Mouse (Mus musculus) ES-Bruce4 (cell line): ENCODE measurements around the gene Cdca4. TPM values are rescaled to one million over a fixed set of nuclear protein-coding genes. Genes with fewer than 3 reads are reported as not detected.

Experiments used
- H3K27ac ChIP-seq: 2 replicates; pipeline ENCODE4 v1.5.1; 2012; ENCODE audit warnings: low read length, inconsistent platforms; ENCODE audit not compliant: insufficient read depth
- H3K27me3 ChIP-seq: 2 replicates; pipeline ENCODE4 v1.6.1; 2012; ENCODE audit warnings: mild to moderate bottlenecking, low read length, inconsistent platforms; ENCODE audit not compliant: control insufficient read depth, poor library complexity, insufficient read depth, severe bottlenecking
- H3K36me3 ChIP-seq: 2 replicates; pipeline ENCODE4 v1.6.1; 2012; ENCODE audit warnings: inconsistent platforms, mild to moderate bottlenecking, low read length, moderate library complexity; ENCODE audit not compliant: control insufficient read depth, poor library complexity, insufficient read depth, severe bottlenecking
- H3K4me1 ChIP-seq: one replicate; pipeline ENCODE4 v1.8.1; 2011; ENCODE audit warnings: low read length; ENCODE audit not compliant: control insufficient read depth, insufficient read depth
- H3K4me3 ChIP-seq: 2 replicates; pipeline ENCODE4 v1.5.1; 2011; ENCODE audit warnings: low read depth, mild to moderate bottlenecking, low read length
- H3K9ac ChIP-seq: 2 replicates; pipeline ENCODE4 v1.6.1; 2012; ENCODE audit warnings: low read depth, mild to moderate bottlenecking, inconsistent platforms; ENCODE audit not compliant: poor library complexity, severe bottlenecking
- H3K9me3 ChIP-seq: replicated peaks from 2 replicates; pipeline ENCODE4 v1.6.1; 2012; ENCODE audit warnings: mild to moderate bottlenecking, low read length, inconsistent platforms; ENCODE audit not compliant: control insufficient read depth, poor library complexity, insufficient read depth, severe bottlenecking
- CTCF ChIP-seq: IDR thresholded peaks from one replicate; pipeline ENCODE4 v1.8.1; 2011; ENCODE audit warnings: low read depth, low read length
- EP300 ChIP-seq: IDR thresholded peaks from 2 replicates; pipeline ENCODE4 v1.6.1; 2011; ENCODE audit warnings: low read depth, low read length; ENCODE audit not compliant: insufficient read depth
- POLR2A ChIP-seq: IDR thresholded peaks from one replicate; pipeline ENCODE4 v1.8.1; 2011; ENCODE audit warnings: low read length; ENCODE audit not compliant: insufficient read depth
- polyA plus RNA-seq: library from polyadenylated mRNA; stranded (reverse); fragments of >200 nt; gene quantifications from 2 replicates; pipeline ENCODE4 v1.2.4, GENCODE M21; 2011; ENCODE audit warnings: low read depth; ENCODE audit not compliant: missing spikeins, insufficient read depth, insufficient read length

Gene Cdca4
- polyA plus RNA-seq, 1 experiment: 59.1 TPM

DNA sequence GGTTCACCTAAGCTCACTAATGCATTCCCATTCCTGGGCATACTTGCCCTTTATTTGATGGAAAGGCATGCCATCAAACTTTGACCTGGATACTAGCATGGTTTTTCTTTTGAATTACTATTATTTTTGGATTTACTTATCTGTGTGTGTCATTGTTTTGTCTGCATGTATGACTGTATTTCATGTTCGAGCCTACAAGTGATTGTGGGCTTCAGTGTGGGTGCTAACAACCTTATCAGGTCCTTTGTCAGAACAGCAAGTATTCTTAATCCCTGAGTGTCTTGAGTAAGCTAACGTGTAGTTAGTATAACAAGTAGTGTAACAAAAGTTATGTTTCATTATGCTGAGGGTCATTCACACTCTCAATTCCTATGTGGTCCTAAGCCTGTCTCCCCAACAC, 918 bp upstream of the Cdca4 start:
- Histone ChIP-seq H3K27ac (0 out of 2 replicates have a peak overlapping the region, but pooled peaks have one; percentile 13), H3K36me3 (peaks cover 29% of the 10 kb centered on the region), H3K9ac (peak overlapping the region; percentile 79)

DNA sequence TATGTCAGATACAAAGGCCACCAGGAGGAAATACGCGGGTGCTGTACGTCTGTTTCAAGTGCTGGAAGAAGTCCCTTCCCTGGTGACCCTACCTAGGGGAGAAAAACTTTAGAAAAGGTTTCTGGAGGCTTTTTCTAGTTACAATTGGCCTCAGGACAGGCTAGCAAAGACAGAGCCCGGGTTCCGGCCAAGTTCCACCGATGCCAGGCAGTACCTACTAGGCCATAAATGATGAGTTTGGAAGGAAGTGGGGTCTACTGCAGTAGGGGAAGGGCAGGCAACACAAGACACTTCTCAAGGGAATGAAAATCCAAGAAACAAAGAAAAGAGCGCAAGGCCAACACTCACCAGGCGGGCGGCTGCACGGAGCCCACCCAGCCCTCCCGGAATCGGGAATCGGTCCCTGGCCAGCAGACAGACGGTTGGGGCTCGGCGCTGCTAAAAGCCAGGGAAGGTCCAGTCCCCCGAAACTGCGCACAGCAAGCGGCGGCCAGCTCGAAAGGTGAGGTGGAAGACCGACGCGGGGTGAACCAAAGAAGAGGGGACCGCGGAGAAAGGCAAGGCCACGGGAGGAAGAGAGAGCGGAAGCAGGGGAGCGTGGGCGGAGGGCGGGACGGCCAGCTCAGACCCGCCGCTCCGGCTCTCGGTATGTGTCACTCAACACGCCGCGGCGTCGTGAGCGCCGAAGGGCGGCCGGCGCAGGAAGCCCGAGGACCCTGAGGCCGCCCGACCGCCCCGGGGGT, 551 bp downstream of the Cdca4 start:
- Histone ChIP-seq H3K9me3 (no peaks in the 10 kb centered on the region), H3K4me1 (peaks cover 7% of the 10 kb centered on the region), H3K9ac (peak overlapping the region; percentile 99), H3K36me3 (peaks cover 37% of the 10 kb centered on the region), H3K27ac (peak overlapping the region; percentile 71), H3K27me3 (no peaks in the 10 kb centered on the region), H3K4me3 (peak overlapping the region; percentile 98)
- no peak for TF ChIP-seq CTCF
- TF ChIP-seq POLR2A: no peak
- TF ChIP-seq EP300: no peak

More for the DNA sequence above, 918 bp upstream of the Cdca4 start:
- Histone ChIP-seq H3K9me3 (no peaks in the 10 kb centered on the region), H3K4me1 (peaks cover 7% of the 10 kb centered on the region), H3K4me3 (peak overlapping the region; percentile 97), H3K27me3 (no peaks in the 10 kb centered on the region)
- TF ChIP-seq EP300 (no peak), POLR2A (no peak), CTCF (no peak)

DNA sequence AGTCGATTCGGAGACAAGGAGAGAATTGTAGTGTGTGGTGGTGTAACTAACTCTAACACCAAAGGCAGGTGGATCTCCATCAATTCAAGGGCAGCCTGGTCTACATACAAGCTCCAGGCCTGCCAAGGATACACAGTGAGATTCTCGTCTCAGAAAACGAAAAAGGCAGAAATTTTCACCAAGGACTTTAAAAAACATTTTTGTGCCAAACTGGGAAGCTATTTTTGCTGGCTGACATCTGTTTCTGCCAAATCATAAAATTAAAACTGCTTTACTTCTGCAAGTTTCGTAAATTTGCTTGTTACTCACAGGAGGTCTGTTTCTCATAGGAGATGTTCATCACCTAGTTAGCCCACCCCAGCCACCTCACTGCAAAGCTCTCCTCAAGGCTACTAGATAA, 3.3 kb downstream of the Cdca4 start:
- no peaks in the 10 kb centered on the region for H3K27me3 ChIP-seq
- H3K9me3 ChIP-seq: no peaks in the 10 kb centered on the region
- no peak overlapping the region; the same call in 1 of the 2 replicates for H3K27ac ChIP-seq
- peaks cover 7% of the 10 kb centered on the region for H3K4me1 ChIP-seq
- no peak overlapping the region for H3K4me3 ChIP-seq
- no peak for TF ChIP-seq EP300
- TF ChIP-seq POLR2A: no peak
- no peak for TF ChIP-seq CTCF
- no peak overlapping the region for H3K9ac ChIP-seq
- H3K36me3 ChIP-seq: peaks cover 46% of the 10 kb centered on the region

DNA sequence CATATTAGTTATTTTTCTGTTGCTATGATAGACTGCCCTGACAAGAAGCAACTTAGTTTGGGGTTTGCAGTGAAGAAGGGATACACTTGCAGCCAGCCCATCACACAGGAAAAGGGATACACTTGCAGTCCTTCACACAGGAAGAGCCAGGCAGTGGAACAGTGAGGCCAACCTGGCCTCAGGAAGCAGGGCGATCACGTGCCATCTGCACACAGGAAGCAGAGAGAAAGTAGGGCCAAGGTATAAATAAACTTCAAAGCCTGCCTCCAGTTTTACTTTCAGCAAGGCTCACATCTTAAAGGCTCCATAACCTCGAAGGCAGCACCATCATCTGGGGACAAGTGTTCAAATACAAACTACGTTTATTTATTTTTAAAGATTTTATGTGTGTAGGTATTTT, 6.0 kb downstream of the Cdca4 start:
- TF ChIP-seq EP300 (no peak), POLR2A (no peak), CTCF (no peak)
- Histone ChIP-seq H3K9ac (peak overlapping the region; percentile 40; the same call in 1 of the 2 replicates), H3K9me3 (no peaks in the 10 kb centered on the region), H3K27ac (peak overlapping the region; percentile 71), H3K4me1 (peaks cover 8% of the 10 kb centered on the region), H3K4me3 (no peak overlapping the region), H3K36me3 (peaks cover 64% of the 10 kb centered on the region), H3K27me3 (no peaks in the 10 kb centered on the region)

DNA sequence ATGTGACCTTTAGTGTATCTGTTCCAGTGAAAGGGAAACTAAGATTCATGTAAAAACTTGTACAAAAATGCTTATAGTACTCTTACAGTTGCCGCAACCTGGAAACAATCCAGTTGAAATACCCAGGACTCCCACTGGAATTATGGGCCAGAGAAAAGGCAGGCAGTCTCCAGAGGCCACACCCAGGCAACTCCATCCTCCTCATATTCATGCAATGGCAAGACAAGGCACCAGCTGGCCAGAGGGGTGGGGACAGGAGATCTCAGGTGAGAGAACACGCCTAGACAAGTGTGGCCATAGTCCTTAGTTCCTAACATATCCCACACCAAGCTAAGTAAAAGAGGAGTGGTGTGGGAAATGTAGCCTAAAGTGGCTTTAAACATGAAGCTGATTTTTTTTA, 6.5 kb downstream of the Cdca4 start:
- H3K9ac ChIP-seq: no peak overlapping the region
- H3K9me3 ChIP-seq: no peaks in the 10 kb centered on the region
- H3K4me3 ChIP-seq: no peak overlapping the region
- H3K27ac ChIP-seq: peak overlapping the region; percentile 30; the same call in 1 of the 2 replicates
- TF ChIP-seq CTCF (no peak), POLR2A (no peak), EP300 (peak; percentile 63; the same call in 1 of the 2 replicates)
- peaks cover 5% of the 10 kb centered on the region for H3K4me1 ChIP-seq
- no peaks in the 10 kb centered on the region for H3K27me3 ChIP-seq
- peaks cover 59% of the 10 kb centered on the region for H3K36me3 ChIP-seq

DNA sequence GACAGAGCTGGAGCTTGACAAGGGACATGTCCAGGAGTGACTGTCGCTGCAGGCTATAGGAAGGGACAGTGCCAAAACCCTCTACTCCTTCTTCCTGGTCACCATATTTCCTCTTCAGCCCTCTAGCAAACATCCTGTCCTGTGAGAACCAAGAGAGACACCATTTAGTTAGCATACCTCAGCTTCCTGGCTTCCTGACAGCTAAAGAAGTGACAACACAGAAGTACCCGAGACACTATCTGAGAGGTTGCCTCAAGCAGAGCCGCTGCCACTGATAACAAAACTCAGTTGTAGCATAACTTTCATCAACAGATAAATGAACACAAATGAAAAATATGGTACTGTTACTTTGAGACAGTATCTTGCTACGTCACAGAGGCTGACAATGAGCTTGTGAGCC, 7.2 kb downstream of the Cdca4 start:
- H3K9me3 ChIP-seq: no peaks in the 10 kb centered on the region
- H3K4me1 ChIP-seq: peaks cover 5% of the 10 kb centered on the region
- TF ChIP-seq POLR2A (no peak), CTCF (no peak), EP300 (no peak)
- no peak overlapping the region for H3K9ac ChIP-seq
- no peak overlapping the region for H3K27ac ChIP-seq
- H3K36me3 ChIP-seq: peaks cover 52% of the 10 kb centered on the region
- H3K4me3 ChIP-seq: no peak overlapping the region
- H3K27me3 ChIP-seq: no peaks in the 10 kb centered on the region
